Mouse (Mus musculus) inflammation-experienced regulatory T-cells (primary cell): ENCODE measurements around the gene Uts2r. TPM values are rescaled to one million over a fixed set of nuclear protein-coding genes. Genes with fewer than 3 reads are reported as not detected.

Source experiments
- polyA plus RNA-seq, 2 experiments: library from polyadenylated mRNA; unstranded; fragments of 100-300 nt; shearing (Covaris generic); gene quantifications; one replicate each; pipeline ENCODE4 v1.2.1; 2017

Gene Uts2r
- polyA plus RNA-seq = under 1 TPM in 1 of 2 experiments, not detected in 1; 0.98 TPM

DNA sequence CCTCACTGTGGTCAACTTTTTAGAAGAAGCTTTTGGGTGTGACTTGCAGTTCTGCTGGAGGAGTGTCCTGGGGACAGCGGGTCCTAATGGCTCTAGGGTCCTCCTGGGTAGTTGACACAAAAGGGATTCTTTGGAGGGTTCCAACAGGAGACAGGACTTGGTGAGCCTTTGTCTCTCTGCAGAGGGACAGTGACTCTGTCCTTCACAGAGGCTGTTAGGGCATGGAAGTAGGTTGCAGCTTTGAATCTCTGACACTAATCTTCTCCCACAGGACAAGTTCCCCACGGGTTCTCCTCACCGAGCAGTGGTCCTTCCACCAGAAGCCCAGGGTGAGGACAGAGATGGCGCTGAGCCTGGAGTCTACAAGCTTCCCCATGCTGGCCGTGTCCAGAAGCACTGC lies at the start of gene Uts2r:
Gene Uts2r, plus strand, starts transcription at position 301 of the 400 bp plus-strand sequence.

DNA sequence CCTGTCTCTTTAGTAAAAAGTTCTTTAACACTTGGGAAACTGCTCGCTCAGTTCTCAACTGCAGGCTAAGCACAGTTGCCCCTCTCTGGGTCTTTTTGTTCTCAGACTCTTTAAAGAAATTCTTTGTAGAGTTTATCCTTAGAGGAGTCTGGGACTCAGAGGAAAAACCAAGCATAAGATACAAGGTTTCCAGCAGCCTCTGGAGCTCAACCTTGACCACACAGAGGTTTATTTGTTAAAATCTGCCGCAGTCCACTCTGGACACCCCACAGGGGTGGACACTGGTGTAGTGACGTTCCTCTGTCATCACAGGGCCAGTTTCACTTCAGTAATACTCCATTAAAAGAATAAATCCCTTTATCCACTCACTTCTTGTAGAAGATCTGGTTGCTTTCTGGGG lies 41.5 kb upstream of the Uts2r start, which contains the start of gene Tex19.2:
Gene Tex19.2, minus strand, starts transcription at position 101 of the 400 bp plus-strand sequence.

DNA sequence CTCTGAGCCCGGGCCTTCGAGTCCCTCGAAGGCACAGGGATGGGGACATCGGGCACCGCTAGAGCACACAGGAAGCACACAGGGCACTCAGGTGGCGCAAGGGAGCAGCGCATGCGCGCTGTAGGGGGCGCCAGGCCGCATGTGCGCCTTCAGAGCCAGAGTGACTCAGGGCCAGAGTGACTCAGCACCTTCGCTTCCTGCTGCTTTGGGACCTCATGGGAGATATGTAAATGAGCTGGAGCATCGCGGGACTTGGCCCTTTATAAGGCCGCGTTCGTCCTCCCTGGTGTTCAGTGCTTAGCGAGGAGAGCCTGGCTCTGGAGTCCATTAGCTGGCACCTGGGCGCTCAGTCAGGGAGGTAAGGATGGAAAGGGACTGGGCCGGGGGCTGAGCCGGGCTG lies 14.2 kb upstream of the Uts2r start, which contains the start of gene Tex19.1:
Gene Tex19.1, plus strand, starts transcription at position 279 of the 400 bp plus-strand sequence.

DNA sequence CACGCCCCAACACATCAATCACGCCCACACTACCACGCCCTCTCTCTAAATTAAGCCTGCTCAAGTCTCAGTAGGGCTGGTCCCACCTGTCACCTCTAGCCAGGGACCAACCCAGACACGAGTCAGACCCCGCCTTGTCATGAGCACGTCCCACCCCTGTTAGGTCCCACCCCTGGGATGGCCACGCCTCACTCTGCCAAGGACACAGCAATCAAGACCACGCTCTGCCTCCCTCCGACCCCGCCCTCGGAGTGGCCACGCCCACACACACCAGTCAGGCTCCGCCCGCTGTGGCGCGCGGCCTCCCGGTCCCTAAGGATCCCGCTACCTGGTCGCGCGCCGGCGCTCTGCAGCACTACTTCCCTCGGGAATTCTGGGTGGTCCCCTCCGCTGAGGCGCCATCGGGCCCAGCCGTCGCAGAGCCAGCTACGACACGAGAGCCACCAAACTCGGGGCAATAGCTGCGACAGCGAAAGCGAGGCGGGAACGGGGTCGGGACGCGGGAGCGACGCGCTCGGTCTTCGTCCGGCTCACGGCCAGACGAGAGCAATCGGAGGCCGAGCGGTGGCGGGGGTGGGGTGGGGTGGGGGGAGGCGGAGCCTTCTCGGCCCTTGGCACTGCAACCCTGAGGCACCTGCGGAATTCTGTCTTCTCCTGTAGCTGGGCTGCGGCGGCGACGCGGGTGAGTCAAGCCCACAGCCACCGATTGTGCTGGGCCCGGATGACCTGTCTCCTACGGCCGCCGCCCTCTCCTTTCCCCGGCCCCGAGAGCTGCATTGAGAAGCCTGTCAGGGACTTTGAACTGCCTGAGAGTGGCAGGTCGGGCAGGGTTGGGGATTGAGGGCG lies 44.3 kb downstream of the Uts2r start, which contains the start of the genes Hexdc and Ogfod3:
Gene Hexdc, plus strand, starts transcription at position 273 of the 846 bp plus-strand sequence.
Gene Ogfod3, minus strand, starts transcription at position 551 of the 846 bp plus-strand sequence.

Other genes starting within 250 kb of the Uts2r start
- 1 to 10 TPM in 1 of 2 experiments, under 1 TPM in 1; 0.48 to 1.1 TPM for gene Ccdc57, start 227.4 kb upstream of the Uts2r start, polyA plus RNA-seq
- gene Slc16a3, start 211.8 kb upstream of the Uts2r start, polyA plus RNA-seq = 1 to 10 TPM; 4.9 to 9.9 TPM
- gene Csnk1d, start 168.9 kb upstream of the Uts2r start, polyA plus RNA-seq = 100 to 1,000 TPM; 149 TPM
- 10 to 100 TPM; 74.6 to 85.2 TPM for gene Cd7, start 120.9 kb upstream of the Uts2r start, polyA plus RNA-seq
- gene Sectm1b, start 96.7 kb upstream of the Uts2r start, polyA plus RNA-seq = not detected
- gene Sectm1a, start 79.1 kb upstream of the Uts2r start, polyA plus RNA-seq = not detected
- gene Tex19.2, start 41.6 kb upstream of the Uts2r start, polyA plus RNA-seq = 1 to 10 TPM in 1 of 2 experiments, not detected in 1; 1.9 TPM
- gene Tex19.1, start 14.1 kb upstream of the Uts2r start, polyA plus RNA-seq = not detected
- gene Hexdc, start 44.2 kb downstream of the Uts2r start, polyA plus RNA-seq = 1 to 10 TPM; 2.6 to 3.7 TPM
- gene Ogfod3, start 44.4 kb downstream of the Uts2r start, polyA plus RNA-seq = 10 to 100 TPM in 1 of 2 experiments, 1 to 10 TPM in 1; 5.7 to 13.2 TPM
- gene Cybc1, start 69.1 kb downstream of the Uts2r start, polyA plus RNA-seq = 100 to 1,000 TPM; 108 to 143 TPM
- gene Narf, start 77.0 kb downstream of the Uts2r start, polyA plus RNA-seq = 10 to 100 TPM; 21.9 to 31.5 TPM
- gene Foxk2, start 99.7 kb downstream of the Uts2r start, polyA plus RNA-seq = 10 to 100 TPM; 17.4 to 20.9 TPM
- 10 to 100 TPM; 37.7 to 43.6 TPM for gene Wdr45b, start 194.2 kb downstream of the Uts2r start, polyA plus RNA-seq
- 1 to 10 TPM in 1 of 2 experiments, under 1 TPM in 1; 0.22 to 1.5 TPM for gene Rab40b, start 228.0 kb downstream of the Uts2r start, polyA plus RNA-seq